Mouse (Mus musculus): ENCODE data around the gene Lhx3.

Lhx3 gene

DNA sequence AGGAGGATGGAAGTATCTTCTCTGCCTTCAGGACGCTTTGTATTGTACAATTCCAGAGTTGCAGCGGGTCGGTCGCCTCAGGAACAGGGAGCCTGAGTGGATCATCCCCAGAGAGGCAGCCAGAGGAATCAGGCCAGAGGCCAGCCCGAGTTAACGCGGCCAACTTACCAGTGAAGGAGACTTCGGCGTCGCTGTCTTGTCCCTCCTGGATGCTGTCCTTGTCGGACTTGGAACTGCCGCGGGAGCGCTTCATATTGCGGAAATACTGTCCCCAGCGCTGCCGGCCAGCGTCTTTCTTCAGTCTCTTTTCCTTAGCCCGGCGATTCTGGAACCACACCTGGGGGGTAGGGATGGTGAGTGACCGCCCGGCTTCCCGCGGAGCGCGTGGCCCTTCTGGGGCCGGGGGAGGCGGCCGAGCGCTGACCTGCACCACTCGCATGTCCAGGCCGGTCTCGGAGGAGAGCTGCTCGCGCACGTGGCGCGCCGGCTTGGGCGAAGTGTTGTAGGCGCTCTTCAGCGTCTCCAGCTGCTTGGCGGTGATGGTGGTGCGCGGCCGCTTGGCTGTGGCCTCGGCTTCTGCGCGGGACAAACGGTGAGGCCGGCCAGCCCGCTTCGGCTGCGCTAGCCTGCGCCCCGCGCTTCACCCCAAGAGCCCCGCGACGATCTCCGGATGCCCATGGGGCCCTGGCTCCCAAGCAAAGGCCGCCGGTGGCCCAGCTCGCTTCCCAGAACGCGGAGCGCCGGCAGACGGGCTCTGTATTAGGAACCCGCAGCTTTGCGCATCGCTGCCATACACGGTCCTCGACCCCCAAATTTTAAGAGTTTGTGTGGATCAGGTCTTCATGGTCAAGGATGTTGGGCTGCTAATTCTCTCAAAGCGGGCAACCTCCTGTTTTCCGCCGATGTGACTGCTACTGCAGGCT is 5.9 kb downstream of the Lhx3 start:
- DNase-seq (ENCODE audit: low spot score): peak; percentile 58

DNA sequence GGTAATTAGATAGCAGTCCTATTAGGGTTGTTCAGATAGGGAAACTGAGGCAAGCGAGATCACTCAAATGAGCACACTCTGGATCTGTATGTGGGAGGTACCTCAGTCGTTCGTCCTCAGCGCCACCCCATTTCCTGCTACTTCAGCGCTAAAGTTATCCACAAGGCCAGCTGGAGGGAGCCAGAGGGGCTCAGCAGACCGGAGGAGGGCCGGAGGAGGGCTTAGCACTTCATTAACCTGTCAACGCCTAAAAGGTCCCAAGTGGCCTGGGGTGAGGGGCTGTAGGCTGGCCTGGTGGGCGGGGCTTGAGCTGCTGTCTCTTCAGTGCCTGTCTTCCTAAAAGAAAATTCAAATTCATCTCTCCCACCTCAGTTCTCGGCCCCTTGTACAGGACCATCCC is 9.6 kb downstream of the Lhx3 start:
- DNase-seq (ENCODE audit: low spot score): peak; percentile 85

DNA sequence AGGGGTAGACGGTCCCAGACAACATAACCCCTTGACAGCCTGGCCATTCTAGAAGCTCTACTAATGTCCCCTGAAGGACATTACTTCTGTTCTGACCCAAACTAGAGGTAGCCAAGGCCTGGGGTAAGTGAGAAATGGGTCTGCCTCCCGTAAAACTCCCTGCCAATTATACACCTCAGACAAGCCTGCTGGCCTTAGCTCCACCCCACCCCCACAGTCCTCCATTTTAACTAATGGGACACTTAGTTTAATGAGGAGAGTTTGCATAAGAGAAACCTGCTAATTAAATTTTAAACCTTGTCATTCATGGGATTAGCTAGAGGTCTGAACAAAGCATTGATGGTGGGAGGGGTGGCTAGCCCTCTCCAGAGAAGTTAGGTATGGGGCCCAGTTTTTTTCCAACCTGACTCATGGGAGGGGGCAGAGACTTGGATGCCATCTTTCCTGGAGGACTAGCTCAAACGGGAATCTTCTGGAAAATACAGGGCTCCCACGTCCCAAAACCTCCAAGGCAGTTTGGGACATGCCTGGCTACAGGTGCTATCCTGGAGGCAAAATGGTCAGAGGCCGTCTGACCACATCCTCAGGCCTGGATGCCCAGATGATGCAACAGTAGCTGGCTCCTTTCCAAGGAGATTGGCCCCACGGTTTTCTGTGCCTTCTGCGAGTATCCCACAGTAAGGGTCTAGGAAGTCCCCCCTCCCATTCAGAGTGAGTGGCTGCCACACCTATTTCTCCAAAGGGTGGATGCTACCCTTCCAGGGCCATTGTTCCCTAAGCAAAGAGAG is 13.3 kb downstream of the Lhx3 start:
- no peak for DNase-seq (ENCODE audit: low spot score)

DNA sequence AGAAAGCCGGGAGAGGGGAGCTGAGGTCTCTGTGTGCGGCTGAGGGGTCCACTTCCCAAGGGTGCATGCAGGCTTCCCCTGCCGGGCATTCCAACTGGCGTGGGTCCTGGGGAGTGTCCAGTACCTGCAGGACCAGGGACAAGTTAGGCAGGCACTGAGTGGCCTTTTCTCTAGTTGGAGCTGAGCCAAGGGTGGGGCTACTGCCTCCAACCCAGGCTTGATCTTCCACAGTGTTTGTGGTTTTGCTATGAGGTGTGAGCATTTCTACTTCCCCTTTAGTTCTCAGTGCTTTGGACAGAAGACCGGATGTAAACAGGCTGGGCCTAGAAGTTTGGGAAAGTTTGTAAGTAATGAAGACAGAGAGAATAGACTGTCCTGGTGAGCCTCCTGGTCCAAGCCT is 19.6 kb downstream of the Lhx3 start:
- DNase-seq (ENCODE audit: low spot score): no peak

DNA sequence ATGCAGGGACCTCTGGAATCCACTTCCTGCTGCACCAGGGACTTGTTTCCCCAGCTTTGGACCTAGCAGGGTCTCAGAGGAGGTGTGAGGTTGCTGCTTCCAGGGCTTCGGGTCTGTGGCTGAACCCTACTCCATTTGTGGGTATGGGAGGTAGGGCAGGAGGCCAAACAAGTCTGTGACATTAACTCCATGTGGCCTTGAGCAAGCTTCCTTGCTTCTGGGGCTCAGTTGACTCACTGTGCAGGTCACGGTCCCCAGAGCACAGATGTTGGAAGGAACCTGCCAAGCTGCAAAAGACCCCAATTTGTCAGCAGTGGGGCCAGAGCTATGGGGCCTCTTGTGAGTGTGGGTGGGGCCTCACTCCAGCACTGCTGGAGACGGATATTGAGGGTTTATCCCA is 23.7 kb downstream of the Lhx3 start:
- no peak for DNase-seq (ENCODE audit: low spot score)

DNA sequence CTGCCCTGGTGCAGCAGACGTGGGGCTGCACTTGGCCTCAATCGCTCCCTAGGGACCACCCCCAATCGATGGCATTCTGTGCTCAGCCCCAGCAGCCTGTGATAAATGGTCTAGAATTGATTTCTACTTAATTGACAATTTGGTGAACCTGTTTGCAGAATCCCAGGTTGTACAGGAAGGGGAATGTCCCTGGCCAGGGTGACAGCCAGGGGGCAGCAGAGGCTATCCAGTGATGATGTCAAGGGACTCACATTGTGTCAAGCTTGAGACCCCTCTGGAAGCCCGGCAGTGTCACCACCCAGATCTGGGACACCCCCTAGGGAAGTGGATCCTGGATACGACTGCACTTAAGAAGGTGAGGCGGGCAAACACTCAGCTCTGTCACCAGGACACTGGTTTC is 25.4 kb downstream of the Lhx3 start:
- DNase-seq (ENCODE audit: low spot score): peak; percentile 80

DNA sequence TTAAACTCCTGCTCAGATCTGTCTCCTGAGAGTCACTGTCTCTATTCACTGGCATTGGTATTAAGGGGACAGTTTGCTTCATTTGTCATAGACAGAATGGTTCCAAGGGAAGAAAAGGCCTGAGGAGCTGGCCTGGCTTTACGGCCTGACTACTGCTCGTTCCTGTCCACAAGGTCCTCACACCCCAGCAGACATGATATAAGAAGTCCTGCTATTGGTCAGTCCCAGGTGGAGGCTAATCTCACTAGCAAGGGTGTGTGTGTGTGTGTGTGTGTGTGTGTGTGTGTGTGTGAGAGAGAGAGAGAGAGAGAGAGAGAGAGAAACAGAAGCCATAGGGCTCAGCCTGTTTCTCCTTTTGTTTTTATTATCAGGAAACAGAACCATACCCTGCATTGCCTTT is 30.9 kb downstream of the Lhx3 start:
- DNase-seq (ENCODE audit: low spot score): no peak

DNA sequence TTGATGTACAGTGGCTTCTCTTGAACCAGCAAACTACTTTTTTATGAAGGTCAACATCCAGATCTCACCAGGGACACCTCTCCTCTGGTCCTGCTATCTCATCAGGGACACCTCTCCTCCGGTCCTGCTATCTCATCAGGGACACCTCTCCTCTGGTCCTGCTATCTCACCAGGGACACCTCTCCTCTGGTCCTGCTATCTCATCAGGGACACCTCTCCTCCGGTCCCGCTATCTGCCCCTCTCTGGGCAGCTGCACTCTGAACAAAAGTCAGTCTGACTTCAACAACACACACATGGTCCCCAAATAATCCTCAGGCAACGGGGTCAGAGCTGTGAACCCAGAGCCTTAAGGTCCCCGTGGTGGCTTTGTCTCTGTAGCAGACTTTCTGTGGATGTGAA is 31.4 kb downstream of the Lhx3 start:
- no peak for DNase-seq (ENCODE audit: low spot score)

DNA sequence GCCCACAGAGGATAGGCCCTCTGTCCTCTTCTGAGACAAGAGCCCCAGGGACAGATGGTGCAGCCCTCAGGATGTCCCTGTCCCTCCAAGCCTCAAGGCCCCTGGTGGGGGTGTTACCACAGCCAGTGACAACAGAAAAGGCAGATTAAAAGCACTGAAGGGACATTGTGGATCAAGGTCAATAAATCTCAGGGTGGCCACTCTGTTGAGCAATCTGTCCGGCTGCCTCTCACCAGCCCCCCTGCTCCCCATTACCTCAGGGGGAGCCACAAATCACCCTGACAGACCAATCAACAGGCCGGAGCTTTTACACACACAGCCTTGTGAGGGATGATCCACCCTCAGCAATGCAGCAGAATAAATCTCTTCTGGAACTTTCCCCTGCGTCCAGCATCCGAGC is 32.9 kb downstream of the Lhx3 start:
- DNase-seq (ENCODE audit: low spot score): no peak

DNA sequence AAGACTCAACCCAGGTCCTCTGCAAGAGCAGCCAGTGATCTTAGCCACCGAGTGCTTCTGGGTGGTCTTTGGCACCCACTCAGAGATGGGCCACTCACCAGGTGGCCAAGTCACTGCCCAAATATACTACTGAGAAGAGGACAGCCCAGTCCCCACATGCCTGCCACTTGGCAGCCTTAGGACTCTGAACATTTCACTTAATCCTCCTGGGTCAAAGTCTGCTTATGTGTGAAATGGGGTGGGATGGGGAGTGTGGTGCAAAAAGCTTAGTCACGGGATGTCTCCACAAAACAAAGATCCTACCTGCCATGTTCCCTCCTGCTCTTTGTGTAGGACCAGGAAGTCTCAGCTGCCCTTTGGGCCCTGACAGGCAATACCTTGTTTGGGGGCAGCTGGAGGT is 35.9 kb downstream of the Lhx3 start:
- DNase-seq (ENCODE audit: low spot score): no peak

DNA sequence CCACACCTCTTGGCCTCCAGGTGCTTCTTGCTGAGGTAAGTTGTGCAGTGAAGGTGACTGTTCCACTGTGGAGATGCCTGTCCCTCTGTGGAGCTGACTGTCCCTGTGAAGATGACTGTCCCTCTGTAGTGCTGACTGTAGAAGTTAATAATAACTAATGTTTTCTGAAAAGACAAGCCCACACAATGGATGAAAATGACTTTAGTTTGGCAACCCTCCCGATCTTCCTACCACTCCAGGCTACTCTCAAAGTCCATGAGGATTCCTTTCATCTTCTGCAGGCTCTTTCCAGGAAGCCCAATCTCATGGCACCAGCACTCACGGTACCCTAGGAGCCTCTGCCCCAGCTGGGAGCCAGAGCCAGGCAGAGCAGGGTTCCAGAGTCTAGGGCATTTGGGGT is 37.7 kb downstream of the Lhx3 start:
- DNase-seq (ENCODE audit: low spot score): no peak

DNA sequence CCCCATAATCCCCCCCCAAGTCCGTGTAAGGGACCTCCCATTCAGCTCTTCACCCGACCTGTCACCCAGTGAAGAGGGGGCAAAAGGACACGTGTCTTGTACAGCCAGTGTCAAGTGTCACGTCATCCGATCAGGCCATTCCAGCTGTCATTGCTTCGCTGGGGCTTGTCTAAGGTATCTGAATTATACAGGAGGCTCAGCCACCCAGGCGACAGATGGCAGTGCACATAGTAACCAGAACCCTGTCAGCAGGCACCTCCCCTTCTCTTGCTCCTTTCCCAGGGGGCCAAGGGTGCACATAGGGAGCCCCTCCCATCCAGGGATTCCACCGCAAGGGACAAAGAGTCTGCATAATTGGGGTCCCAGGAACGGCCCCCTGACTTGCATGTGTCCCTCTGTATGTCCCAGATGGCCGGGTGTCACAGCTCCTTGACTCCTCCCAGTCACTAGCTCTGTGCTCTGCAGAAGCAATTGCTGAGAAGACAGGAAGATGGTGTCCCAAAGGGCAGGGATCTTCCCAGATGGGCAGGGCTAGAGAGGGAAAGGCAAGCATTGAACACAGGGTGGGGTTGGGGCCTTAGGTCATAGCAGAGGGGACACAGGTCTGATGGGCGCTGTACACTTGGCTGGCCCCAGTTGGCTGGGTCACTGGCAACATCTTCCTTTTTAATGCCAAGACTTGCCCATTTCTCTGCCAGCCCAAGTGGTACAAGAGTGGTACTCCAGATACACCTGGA is 39.1 kb downstream of the Lhx3 start:
- peak; percentile 69 for DNase-seq (ENCODE audit: low spot score)

DNA sequence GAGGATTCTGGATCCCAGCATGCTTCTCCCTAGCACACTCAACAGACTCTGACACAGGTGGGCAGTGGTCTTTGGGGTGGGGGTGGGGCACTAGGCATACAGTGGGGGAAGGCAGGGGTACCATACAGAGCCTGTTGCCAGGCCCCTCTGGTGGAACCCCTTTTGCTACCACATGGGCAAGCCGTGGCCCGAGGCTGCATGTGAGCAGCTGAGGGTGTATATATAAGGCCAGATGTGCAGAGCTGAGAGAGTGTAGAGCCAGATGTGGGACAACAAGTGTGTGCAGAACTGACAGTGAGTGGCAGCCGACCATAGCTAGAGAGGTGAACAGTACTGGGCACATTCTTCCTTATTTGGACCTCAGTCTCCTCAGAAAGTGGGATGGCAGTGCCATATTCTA is 41.2 kb downstream of the Lhx3 start:
- no peak for DNase-seq (ENCODE audit: low spot score)

DNA sequence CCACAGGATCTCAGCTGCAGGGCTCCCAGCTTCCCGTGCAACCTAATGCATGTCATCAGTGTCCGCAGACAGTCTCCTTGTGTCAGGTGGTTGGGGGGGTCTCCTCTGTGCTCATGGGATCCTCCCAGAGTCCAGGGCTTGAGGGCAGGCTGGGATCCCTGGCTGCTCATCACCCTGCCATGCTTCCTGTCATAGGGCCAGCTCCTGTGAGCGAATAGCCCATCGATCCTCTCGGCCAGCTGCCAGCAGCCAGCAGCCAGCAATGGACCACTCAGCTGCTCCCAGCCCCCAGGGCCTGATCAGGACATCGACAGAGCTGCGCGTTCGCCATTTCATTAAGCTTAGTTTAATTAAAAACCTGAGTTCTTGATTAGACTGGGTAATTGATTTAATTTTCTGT is 50.0 kb downstream of the Lhx3 start:
- no peak for DNase-seq (ENCODE audit: low spot score)

DNA sequence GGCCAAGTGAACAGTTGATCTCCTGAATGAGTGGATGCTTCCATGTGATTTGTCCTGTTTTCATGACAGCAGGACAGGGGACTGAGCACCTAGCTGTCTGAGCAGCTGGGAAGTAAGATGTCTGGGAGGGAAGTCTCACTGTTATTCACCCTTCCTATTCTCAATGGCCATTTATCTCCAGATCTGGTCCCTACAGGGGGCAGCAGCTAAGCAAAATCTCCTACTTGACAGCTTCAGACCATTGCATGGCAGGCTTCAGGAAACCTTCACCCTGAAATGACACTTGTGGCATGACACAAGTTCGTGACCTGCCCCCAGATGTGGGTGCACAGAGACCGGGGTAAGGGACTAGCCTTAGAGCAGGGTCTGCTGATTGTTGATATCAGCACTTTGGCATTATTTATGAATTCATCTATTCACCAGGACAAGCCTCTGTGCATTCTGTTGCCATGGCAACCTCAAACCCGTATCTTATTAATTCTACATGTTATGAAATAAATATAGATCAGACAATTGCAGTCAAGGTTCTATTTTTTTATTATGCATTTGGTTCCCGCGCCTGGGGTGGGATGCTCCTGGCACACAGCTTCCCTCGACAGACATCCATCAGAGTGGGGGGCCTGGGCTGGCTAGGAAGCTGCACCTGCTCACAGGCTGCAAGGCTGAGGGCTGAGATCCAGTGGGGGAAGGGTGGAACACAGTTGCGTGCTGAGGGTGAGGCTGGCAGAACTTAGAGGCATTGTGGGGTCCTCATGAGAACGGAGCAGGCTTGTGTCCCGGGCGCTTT is 51.7 kb downstream of the Lhx3 start:
- DNase-seq (ENCODE audit: low spot score): no peak

DNA sequence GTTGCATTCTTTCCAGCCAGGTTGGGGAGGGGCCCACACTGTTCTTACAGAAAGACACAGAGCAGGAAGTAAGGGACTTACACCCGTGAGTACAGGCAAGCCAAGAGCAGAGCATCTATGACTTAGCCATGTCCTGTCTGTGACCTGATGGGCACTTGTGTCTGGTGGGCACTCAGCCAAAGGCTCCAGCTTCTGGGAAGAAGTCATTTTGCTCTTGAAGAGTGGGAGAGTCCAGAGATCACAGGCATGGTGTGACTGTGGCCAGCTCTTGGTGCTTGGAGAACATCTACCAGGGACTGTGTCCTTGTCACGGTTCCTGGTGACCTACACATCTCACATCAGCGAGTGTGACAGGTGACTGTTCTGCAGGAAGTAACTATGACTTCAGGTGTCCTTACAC is 52.4 kb downstream of the Lhx3 start:
- DNase-seq (ENCODE audit: low spot score): no peak

DNA sequence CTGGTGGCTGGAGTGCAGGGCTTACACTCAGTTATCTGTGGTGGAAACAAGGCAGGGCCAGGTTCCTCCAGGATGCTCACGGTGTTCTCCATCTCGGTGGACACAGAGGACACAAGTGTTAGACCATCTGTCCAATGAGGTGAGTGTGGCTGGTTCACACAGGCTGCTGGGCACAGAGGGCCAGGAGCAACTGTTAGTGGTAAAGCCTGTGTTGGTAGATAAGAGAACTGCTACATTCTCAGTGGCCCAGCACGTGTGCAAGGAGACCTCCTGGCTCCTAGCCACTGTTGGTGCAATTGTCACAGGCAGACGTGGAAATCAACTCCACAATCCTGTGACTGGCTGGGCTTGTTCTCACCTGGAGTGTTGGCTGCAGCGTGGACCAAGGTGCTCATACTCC is 53.5 kb downstream of the Lhx3 start:
- DNase-seq (ENCODE audit: low spot score): no peak

DNA sequence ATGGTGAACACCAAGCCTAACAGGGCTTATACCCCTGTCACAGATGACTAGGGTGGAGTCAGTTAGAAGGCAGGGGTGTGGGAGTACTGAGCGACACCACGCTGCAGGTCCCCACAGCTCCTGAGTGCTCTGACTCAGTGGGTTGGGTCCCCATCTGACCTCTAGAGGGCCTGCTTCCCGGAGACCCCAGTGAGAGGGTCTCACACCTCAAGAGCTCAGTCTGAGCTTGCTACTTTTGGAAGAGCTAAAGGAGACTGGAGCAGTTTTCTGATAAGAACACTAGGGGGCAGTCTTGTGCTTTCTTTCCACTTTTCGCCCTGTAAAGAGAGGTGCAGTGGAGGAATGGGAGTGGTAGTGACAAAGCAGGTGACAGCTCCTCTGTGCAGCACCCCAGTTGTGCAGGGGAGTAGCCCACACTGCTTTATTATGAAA is 54.2 kb downstream of the Lhx3 start:
- DNase-seq (ENCODE audit: low spot score): peak; percentile 78

DNA sequence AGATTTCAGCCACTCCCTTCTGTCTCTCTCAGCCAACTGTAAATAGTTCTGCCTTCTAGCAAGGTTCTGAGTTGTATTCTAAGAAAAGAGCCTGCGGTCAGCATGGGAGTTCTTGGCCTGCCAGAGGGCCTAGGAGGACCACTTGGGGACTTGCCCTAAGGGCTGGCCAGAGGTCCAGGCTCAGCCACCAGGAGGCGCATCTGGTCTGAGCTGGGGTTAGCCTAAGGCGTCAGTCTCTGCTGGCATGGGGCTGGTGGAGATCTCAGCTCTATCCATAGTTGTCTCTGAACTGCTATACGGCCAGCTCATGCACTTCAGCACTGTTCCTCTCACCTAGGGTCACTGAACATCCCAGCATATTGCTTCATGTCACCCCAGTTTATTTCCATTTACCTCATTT is 54.8 kb downstream of the Lhx3 start:
- DNase-seq (ENCODE audit: low spot score): peak; percentile 58

All from embryo, embryonic 10 days (tissue).